1 mouse cellular context compared by ENCODE assay signal in genomic region chr5:92137239-92138046, GRCm38 (mm10).
TF ChIP-seq lines count a peak whose summit lies in the region.

TSS of gene Uso1 (plus strand) at chr5:92137938.

TF ChIP-seq in CH12.LX, 34 proteins besides CTCF, POLR2A, EP300 and RAD21 (continued from another document):
- TF ChIP-seq CHD2 (IDR thresholded peaks at IDR 0.05; ENCODE audit: low read length) = peak; percentile 39; the same call in 1 of the 2 replicates
- TF ChIP-seq MYC (IDR thresholded peaks at IDR 0.05; ENCODE audit: low read depth, low read length) = peak; percentile 96
- peak; percentile 71 for TF ChIP-seq HCFC1 (IDR thresholded peaks at IDR 0.05; ENCODE audit: low read depth, low read length)
- peak; percentile 77; the same call in 1 of the 2 replicates for TF ChIP-seq MAZ (IDR thresholded peaks at IDR 0.05; ENCODE audit: low read depth, low read length)
- TF ChIP-seq JUN (IDR thresholded peaks at IDR 0.05; ENCODE audit: insufficient read depth, low read depth, low read length) = no peak; the same call in 1 of the 2 replicates
- no peak for TF ChIP-seq PAX5 (IDR thresholded peaks at IDR 0.05; ENCODE audit: low read length)
- peak; percentile 26; the same call in 1 of the 2 replicates for TF ChIP-seq ETS1 (conservative IDR thresholded peaks at IDR 0.05; ENCODE audit: low read depth, low read length)
- no peak for TF ChIP-seq E2F4 (IDR thresholded peaks at IDR 0.05; ENCODE audit: insufficient replicate concordance, low read depth, low read length)
- TF ChIP-seq USF1 (IDR thresholded peaks at IDR 0.05; ENCODE audit: low read depth, low read length) = peak; percentile 84
- TF ChIP-seq KAT2A (IDR thresholded peaks at IDR 0.05; ENCODE audit: insufficient replicate concordance, low read length) = 0 out of 2 replicates have a peak, but pooled peaks have one; percentile 46
- TF ChIP-seq MAFK (IDR thresholded peaks at IDR 0.05; ENCODE audit: insufficient replicate concordance, low read length) = no peak
